Mouse (Mus musculus) brain, embryonic 14.5 days (tissue): ENCODE results near the gene Smoc1.

Experiments used
- CTCF ChIP-seq: fragments of 200-500 bp; IDR thresholded peaks from 2 replicates; pipeline ENCODE4 v1.5.1; 2012; ENCODE audit warnings: inconsistent platforms, mild to moderate bottlenecking, moderate library complexity, borderline replicate concordance; ENCODE audit not compliant: insufficient read depth, insufficient read length; ENCODE audit errors: extremely low read depth
- POLR2A ChIP-seq: fragments of 200-500 bp; IDR thresholded peaks from 2 replicates; pipeline ENCODE4 v1.6.1; 2012; ENCODE audit warnings: mild to moderate bottlenecking, inconsistent platforms, borderline replicate concordance; ENCODE audit not compliant: poor library complexity, insufficient read depth, insufficient read length, severe bottlenecking; ENCODE audit errors: extremely low read depth

DNA sequence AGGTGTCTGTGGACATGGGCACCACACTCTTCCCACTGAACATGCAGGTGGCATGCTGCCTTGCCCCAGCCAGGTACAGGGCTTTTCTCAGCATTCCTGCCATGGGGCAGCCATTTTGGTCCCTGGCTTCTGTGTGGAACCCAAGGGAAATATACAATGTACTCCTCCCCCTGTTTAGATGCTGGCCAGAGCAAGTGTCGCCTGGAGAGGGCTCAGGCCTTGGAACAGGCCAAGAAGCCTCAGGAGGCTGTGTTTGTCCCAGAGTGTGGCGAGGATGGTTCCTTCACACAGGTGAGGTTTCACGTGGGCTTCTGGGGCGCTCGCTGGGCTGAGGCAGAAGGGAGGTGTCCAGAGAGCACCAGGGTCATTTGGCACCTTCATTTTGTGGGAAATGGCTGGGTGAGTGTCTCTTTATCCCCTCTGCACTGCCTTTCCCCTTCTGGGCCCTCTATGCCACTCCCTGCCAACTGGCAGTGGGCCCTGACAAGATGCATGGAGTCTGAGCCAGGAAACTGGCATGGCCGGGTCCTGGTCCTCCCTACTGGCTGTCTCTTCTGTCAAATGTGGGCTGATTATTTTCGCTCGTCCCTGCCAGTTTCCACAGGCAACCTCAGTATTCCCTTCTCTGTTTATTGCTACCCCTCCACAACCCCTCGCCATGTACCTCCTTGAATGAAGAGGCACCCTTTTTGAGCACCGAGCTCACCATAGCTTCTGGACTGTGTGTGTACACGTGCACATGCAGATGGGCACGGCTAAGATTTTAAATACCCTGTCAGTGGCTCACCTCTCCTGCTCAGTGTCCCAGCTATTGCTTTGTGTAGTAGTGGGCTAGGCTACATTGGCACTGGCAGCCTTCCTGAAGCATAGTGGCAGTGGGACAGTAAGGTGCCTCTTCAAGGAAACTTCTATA is 79.4 kb downstream of the Smoc1 start:
- TF ChIP-seq CTCF (no peak), POLR2A (no peak)
